Mouse (Mus musculus): Measurements from ENCODE around the gene Edem3. TPM values are rescaled to one million over a fixed set of nuclear protein-coding genes. Genes with fewer than 3 reads are reported as not detected.
"Not testable (repeated sequence)": the region's sequence is repeated elsewhere in the genome, so short reads cannot be mapped to it uniquely, and the experiment has no call there.

The Edem3 gene
- polyA plus RNA-seq, 1 experiment from 2014 or later = 5.6 TPM

- WGBS (ENCODE audit: insufficient replicate concordance) = 28% methylated on average over 8 of the region's 8 CpGs
- Histone ChIP-seq H3K4me1 (replicated peaks) (peaks cover 9% of the 10 kb centered on the region; the same call in 1 of the 2 replicates), H3K27ac (no peak overlapping the region), H3K9ac (no peak overlapping the region), H3K4me3 (replicated peaks) (no peak overlapping the region), H3K36me3 (no peaks in the 10 kb centered on the region), H3K27me3 (no peaks in the 10 kb centered on the region), H3K4me2 (no peak overlapping the region), H3K9me3 (replicated peaks) (no peaks in the 10 kb centered on the region)
- no peak for ATAC-seq (ENCODE audit: low read depth)
- no peak for DNase-seq
Observed at GRCm38 (mm10) chr1:151718575-151718974, 36.6 kb upstream of the Edem3 start.

DNA sequence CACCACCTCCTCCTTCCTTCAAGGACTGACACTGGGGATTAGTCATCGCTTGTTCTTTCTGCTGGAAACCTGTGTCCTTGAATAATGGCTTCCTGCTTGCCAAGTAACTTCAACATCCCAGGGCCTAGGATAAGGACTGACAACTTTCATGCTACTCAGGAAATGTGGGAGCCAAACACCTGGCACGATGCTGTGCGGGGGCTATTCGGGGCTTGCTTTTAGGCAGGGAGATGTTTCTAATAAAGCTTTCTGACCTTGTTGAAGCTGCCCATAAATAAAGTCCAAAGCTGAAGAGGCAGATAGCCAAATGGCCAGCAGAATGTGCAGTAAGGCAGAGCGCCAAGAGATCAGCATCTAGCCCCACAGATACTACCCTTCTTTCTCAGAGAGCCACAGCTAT lies 35.3 kb upstream of the Edem3 start:
- Histone ChIP-seq H3K4me3 (replicated peaks) (no peak overlapping the region), H3K27ac (no peak overlapping the region), H3K4me2 (no peak overlapping the region), H3K9ac (no peak overlapping the region), H3K36me3 (no peaks in the 10 kb centered on the region), H3K9me3 (replicated peaks) (no peaks in the 10 kb centered on the region), H3K27me3 (no peaks in the 10 kb centered on the region), H3K4me1 (replicated peaks) (no peaks in the 10 kb centered on the region)
- DNase-seq = no peak
- no peak for ATAC-seq (ENCODE audit: low read depth)
- 68% methylated on average over 5 of the region's 5 CpGs for WGBS (ENCODE audit: insufficient replicate concordance)

DNA sequence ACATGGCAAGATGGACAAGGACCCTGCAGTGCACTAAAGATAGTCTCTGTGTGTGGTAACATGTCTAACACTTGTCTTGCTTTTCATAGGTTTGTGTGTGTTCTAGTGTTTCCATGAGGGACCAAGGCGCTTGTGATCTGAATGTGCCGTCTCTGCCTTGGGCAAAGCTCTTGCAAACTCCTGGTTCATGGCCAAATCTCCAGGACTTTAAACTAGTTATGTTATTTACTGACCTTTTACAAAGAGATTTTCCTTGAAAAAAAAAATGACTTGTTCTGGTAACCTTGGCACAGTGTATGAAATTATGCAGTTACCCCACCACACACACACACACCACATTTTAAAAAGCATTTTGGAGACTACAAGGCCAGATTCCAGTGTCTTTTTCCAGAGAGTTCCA lies 34.6 kb upstream of the Edem3 start:
- no peak for DNase-seq

DNA sequence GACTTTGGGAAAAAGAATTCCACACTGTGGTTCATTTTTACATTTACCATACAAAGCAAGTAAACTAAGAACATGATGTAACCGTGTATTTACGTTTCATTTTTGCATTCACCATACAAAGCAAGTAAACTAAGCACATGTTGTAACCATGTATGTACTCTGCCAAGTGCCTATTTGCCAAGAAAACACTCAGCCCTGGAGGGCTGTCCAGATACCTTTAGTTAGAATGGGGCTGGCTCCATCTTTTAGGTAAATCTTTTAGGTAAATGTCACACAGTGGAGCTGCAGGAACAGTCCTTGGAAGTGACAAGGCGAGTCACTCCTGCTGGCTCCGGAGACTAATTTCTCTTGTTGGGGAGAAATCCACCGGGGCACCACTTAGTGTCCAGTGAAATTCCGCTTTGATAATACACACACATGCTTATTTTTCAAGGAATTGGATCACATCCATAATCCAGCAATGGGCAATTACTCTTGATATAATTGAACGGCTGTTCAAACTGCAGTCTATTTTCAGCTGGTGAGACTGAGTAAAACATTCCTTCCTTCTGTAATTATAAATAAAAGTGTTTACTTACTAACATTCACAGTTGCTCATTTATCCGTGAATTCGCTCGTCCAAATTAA lies 33.7 kb upstream of the Edem3 start:
- DNase-seq (no peak), ATAC-seq (ENCODE audit: low read depth) (no peak)
- Histone ChIP-seq H3K4me2 (no peak overlapping the region), H3K27me3 (no peaks in the 10 kb centered on the region), H3K27ac (no peak overlapping the region), H3K9me3 (replicated peaks) (no peaks in the 10 kb centered on the region), H3K4me1 (replicated peaks) (no peaks in the 10 kb centered on the region; the same call in 1 of the 2 replicates), H3K4me3 (replicated peaks) (no peak overlapping the region), H3K9ac (no peak overlapping the region), H3K36me3 (no peaks in the 10 kb centered on the region)
- WGBS (ENCODE audit: insufficient replicate concordance) = 72% methylated on average over 10 of the region's 10 CpGs

More for the DNA sequence above, 34.6 kb upstream of the Edem3 start:
- Histone ChIP-seq H3K4me2 (no peak overlapping the region), H3K9me3 (replicated peaks) (no peaks in the 10 kb centered on the region), H3K4me3 (replicated peaks) (no peak overlapping the region), H3K4me1 (replicated peaks) (no peaks in the 10 kb centered on the region; the same call in 1 of the 2 replicates), H3K27ac (no peak overlapping the region), H3K36me3 (no peaks in the 10 kb centered on the region), H3K9ac (no peak overlapping the region), H3K27me3 (no peaks in the 10 kb centered on the region)
- no peak for ATAC-seq (ENCODE audit: low read depth)
- WGBS (ENCODE audit: insufficient replicate concordance) = 81% methylated on average over 2 of the region's 2 CpGs

- H3K4me2 ChIP-seq = no peak overlapping the region
- 61% methylated on average over 4 of the region's 4 CpGs for WGBS (ENCODE audit: insufficient replicate concordance)
- no peak overlapping the region for H3K4me3 ChIP-seq (replicated peaks)
- H3K4me1 ChIP-seq (replicated peaks) = peaks cover 13% of the 10 kb centered on the region
- H3K9ac ChIP-seq = no peak overlapping the region
- H3K9me3 ChIP-seq (replicated peaks) = no peaks in the 10 kb centered on the region
- no peak overlapping the region for H3K27ac ChIP-seq
- no peaks in the 10 kb centered on the region for H3K36me3 ChIP-seq
- ATAC-seq (ENCODE audit: low read depth) = no peak
- no peaks in the 10 kb centered on the region for H3K27me3 ChIP-seq
- DNase-seq = no peak
Observed at GRCm38 (mm10) chr1:151723771-151724170, 31.4 kb upstream of the Edem3 start.

- Histone ChIP-seq H3K4me3 (replicated peaks) (no peak overlapping the region), H3K36me3 (no peaks in the 10 kb centered on the region)
Observed at GRCm38 (mm10) chr1:151725590-151725989, 29.6 kb upstream of the Edem3 start.

DNA sequence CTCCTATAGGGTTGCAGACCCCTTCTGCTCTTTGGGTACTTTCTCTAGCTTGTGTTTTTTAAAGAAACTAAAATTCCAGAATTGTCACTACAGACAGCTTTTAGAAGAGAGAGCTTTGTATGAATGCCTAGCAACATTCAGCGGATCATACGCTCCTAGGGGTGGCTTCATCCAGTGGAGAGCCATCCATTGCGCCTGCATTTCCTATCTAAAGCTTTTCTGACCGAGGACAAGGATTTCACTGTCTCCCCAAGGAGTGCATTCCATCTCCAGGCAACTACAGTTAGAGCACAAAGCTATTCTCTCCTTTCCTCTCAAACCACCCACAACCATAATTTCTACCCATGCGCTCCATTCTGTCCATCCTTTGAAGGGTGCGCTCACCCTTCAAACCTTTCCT lies 28.8 kb upstream of the Edem3 start:
- ATAC-seq (ENCODE audit: low read depth) (no peak), DNase-seq (no peak)
- Histone ChIP-seq H3K4me3 (replicated peaks) (no peak overlapping the region), H3K9me3 (replicated peaks) (no peaks in the 10 kb centered on the region), H3K9ac (no peak overlapping the region), H3K27ac (no peak overlapping the region), H3K4me1 (replicated peaks) (peaks cover 13% of the 10 kb centered on the region), H3K36me3 (no peaks in the 10 kb centered on the region), H3K4me2 (no peak overlapping the region), H3K27me3 (no peaks in the 10 kb centered on the region)
- 84% methylated on average over 6 of the region's 6 CpGs for WGBS (ENCODE audit: insufficient replicate concordance)

More at GRCm38 (mm10) chr1:151725590-151725989, 29.6 kb upstream of the Edem3 start:
- WGBS (ENCODE audit: insufficient replicate concordance) = 9% methylated on average over 2 of the region's 2 CpGs
- Histone ChIP-seq H3K27ac (no peak overlapping the region), H3K9me3 (replicated peaks) (no peaks in the 10 kb centered on the region), H3K27me3 (no peaks in the 10 kb centered on the region), H3K4me2 (no peak overlapping the region), H3K4me1 (replicated peaks) (peaks cover 13% of the 10 kb centered on the region), H3K9ac (no peak overlapping the region)
- ATAC-seq (ENCODE audit: low read depth) (no peak), DNase-seq (no peak)

DNA sequence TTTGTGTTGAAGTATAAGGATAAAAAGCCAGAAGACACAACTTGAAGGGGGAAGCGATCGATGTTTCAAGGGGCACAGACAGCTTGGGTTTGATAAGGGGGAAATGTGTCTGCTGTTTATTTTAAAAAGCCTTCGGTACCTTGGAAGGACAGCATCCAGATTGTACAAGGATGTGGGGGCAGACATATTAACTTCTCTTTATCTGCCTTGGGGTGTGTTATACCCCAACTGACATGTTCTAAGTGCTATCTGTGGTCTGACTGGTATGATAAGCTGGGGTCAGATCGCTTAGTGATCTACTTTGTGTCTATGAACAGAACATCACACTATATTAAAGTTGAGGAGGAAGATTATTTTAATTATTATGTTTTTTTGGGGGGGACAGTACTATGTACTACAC lies 27.0 kb upstream of the Edem3 start:
- 42% methylated on average over 4 of the region's 4 CpGs for WGBS (ENCODE audit: insufficient replicate concordance)
- H3K36me3 ChIP-seq = no peaks in the 10 kb centered on the region
- DNase-seq (no peak), ATAC-seq (ENCODE audit: low read depth) (no peak)
- H3K9ac ChIP-seq = no peak overlapping the region
- no peak overlapping the region for H3K27ac ChIP-seq
- H3K4me1 ChIP-seq (replicated peaks) = peaks cover 13% of the 10 kb centered on the region
- no peaks in the 10 kb centered on the region for H3K27me3 ChIP-seq
- no peak overlapping the region for H3K4me2 ChIP-seq
- no peaks in the 10 kb centered on the region for H3K9me3 ChIP-seq (replicated peaks)
- H3K4me3 ChIP-seq (replicated peaks) = no peak overlapping the region

DNA sequence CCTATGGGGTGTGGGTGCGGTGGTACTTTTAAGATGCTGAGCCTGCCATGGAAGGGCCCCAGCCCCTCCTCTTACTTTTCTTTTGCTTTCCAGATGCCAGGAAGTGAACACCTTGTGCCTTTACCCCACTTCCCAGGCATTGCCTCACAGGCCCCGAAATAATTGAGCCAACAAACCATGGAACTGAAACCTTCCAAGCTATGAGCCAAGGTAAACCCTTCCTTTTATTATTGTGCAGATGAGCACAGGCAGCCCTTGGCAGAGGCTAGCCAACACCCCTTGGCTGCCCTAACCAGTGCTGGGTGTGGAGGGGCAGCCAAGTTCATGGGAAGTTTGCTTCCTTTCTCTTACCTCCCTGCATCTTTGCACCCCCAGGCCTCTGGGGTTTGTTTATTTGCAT lies 18.0 kb upstream of the Edem3 start:
- DNase-seq (no peak), ATAC-seq (ENCODE audit: low read depth) (no peak)
- Histone ChIP-seq H3K36me3 (no peaks in the 10 kb centered on the region), H3K4me3 (replicated peaks) (no peak overlapping the region), H3K4me1 (replicated peaks) (peaks cover 19% of the 10 kb centered on the region), H3K9ac (no peak overlapping the region), H3K4me2 (no peak overlapping the region), H3K27ac (no peak overlapping the region), H3K9me3 (replicated peaks) (no peaks in the 10 kb centered on the region), H3K27me3 (no peaks in the 10 kb centered on the region)
- WGBS (ENCODE audit: insufficient replicate concordance) = 69% methylated on average over 2 of the region's 2 CpGs

DNA sequence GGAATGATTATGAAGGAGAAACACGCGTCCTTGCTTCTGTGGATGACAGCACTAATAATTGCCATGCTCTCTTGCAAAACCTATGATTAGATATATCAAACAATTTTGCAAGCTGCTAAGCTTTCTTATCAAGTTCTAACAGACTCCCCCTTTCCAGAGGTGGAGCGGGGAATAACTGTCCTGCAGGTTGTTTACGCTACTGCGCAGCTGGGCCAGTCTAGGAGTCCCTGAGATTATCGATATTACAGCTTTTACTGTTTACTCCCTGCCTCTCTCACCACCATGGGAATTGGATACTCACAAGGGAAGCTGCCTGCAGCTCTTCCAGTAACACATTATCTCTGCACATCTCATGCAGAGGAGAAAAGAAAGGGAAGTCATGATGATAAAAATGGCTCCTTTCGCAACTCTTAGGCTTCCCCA lies 14.0 kb upstream of the Edem3 start:
- H3K27ac ChIP-seq = no peak overlapping the region
- peak overlapping the region; percentile 42 for H3K4me2 ChIP-seq
- peak; percentile 39 for DNase-seq
- H3K27me3 ChIP-seq = no peaks in the 10 kb centered on the region
- peak overlapping the region; percentile 22; the same call in 1 of the 2 replicates for H3K9ac ChIP-seq
- 13% methylated on average over 7 of the region's 7 CpGs for WGBS (ENCODE audit: insufficient replicate concordance)
- no peaks in the 10 kb centered on the region for H3K9me3 ChIP-seq (replicated peaks)
- ATAC-seq (ENCODE audit: low read depth) = peak; percentile 99
- no peak overlapping the region for H3K4me3 ChIP-seq (replicated peaks)
- peaks cover 20% of the 10 kb centered on the region for H3K4me1 ChIP-seq (replicated peaks)
- H3K36me3 ChIP-seq = no peaks in the 10 kb centered on the region

GRCm38 (mm10) chr1:151749894-151750293 lies 5.3 kb upstream of the Edem3 start:
- not testable (repeated sequence) for ATAC-seq (ENCODE audit: low read depth); H3K4me3 ChIP-seq (replicated peaks); H3K36me3 ChIP-seq; DNase-seq; H3K9me3 ChIP-seq (replicated peaks); H3K27me3 ChIP-seq; H3K27ac ChIP-seq; H3K4me2 ChIP-seq; H3K9ac ChIP-seq
- peaks cover 20% of the 10 kb centered on the region for H3K4me1 ChIP-seq (replicated peaks)
- 79% methylated on average over 2 of the region's 2 CpGs for WGBS (ENCODE audit: insufficient replicate concordance)

GRCm38 (mm10) chr1:151752946-151753345 lies 2.2 kb upstream of the Edem3 start:
- Histone ChIP-seq H3K4me2 (no peak overlapping the region), H3K9ac (no peak overlapping the region), H3K27me3 (no peaks in the 10 kb centered on the region), H3K9me3 (replicated peaks) (no peaks in the 10 kb centered on the region), H3K27ac (no peak overlapping the region), H3K4me1 (replicated peaks) (peaks cover 39% of the 10 kb centered on the region), H3K36me3 (no peaks in the 10 kb centered on the region), H3K4me3 (replicated peaks) (no peak overlapping the region)
- ATAC-seq (ENCODE audit: low read depth) = no peak
- DNase-seq = no peak
- WGBS (ENCODE audit: insufficient replicate concordance) = 67% methylated on average over 4 of the region's 4 CpGs
